9 mouse cellular contexts compared by ENCODE assay signal in genomic region chr15:78839744-78840143, GRCm38 (mm10). TPM values are rescaled to one million over a fixed set of nuclear protein-coding genes. Genes with fewer than 3 reads are reported as not detected.
DNase-seq lines count a peak whose midpoint lies in the region; ATAC-seq and TF ChIP-seq lines count a peak whose summit lies in the region.
"Had no signal": no experiment of that assay in that cellular context is flagged by ENCODE, and none has a peak within 500 bp of the region (broad histone marks: within the 10 kb centered on the region; RNA-seq: fewer than 3 reads in every experiment).

No protein-coding gene starts in this region.

- H3K4me2 ChIP-seq in hindbrain, embryonic 16.5 days (ENCODE audit: low read length), result no peak overlapping the region
- no peak overlapping the region; the same call in 1 of the 2 replicates for H3K4me2 ChIP-seq in forebrain, embryonic 15.5 days (replicated peaks)
- peak overlapping the region; percentile 1; the same call in 1 of the 2 replicates for H3K4me2 ChIP-seq in limb, embryonic 15.5 days

- TF ChIP-seq CTCF in thymus, adult 2 months (IDR thresholded peaks at IDR 0.05; ENCODE audit: borderline replicate concordance, control insufficient read depth, extremely low read depth, insufficient read depth, low read length, poor library complexity), result no peak

- H3K27ac ChIP-seq in hindbrain, embryonic 10.5 days, result peak overlapping the region; percentile 81
- no peak overlapping the region for H3K27ac ChIP-seq in hindbrain, embryonic 16.5 days (ENCODE audit: low read depth, low read length)
- H3K27ac ChIP-seq in forebrain, embryonic 15.5 days (replicated peaks), result peak overlapping the region; percentile 58
- peak overlapping the region; percentile 24; the same call in 1 of the 2 replicates for H3K27ac ChIP-seq in limb, embryonic 15.5 days
- no peak overlapping the region for H3K27ac ChIP-seq in thymus, adult 2 months (ENCODE audit: control insufficient read depth, insufficient read depth, low read length)

- WGBS in hindbrain, embryonic 10.5 days, result 0% methylated on average over 2 of the region's 2 CpGs
- WGBS in hindbrain, embryonic 16.5 days, result 10% methylated on average over 2 of the region's 2 CpGs
- 0% methylated on average over 2 of the region's 2 CpGs for WGBS in forebrain, embryonic 15.5 days
- WGBS in limb, embryonic 15.5 days, result 8% methylated on average over 2 of the region's 2 CpGs
- 87% methylated on average over 2 of the region's 2 CpGs for WGBS in thymus, adult 2 months

- TF ChIP-seq POLR2A in thymus, adult 2 months (IDR thresholded peaks at IDR 0.05; ENCODE audit: control insufficient read depth, extremely low read depth, insufficient read depth, low read length, poor library complexity), result no peak

- no peak for ATAC-seq in hindbrain, embryonic 16.5 days
- ATAC-seq in forebrain, embryonic 15.5 days (replicated peaks), result peak; percentile 66
- no peak for ATAC-seq in limb, embryonic 15.5 days (ENCODE audit: insufficient number of reproducible peaks, low FRiP score, low TSS enrichment, low read depth)
- ATAC-seq: CD4-positive, CD25-positive, alpha-beta regulatory T cell, adult 4 months had no signal

- peaks cover 81% of the 10 kb centered on the region for H3K4me1 ChIP-seq in hindbrain, embryonic 10.5 days (replicated peaks)
- H3K4me1 ChIP-seq in hindbrain, embryonic 16.5 days (ENCODE audit: control insufficient read depth, insufficient read depth, low read depth, low read length), result peaks cover 24% of the 10 kb centered on the region
- peaks cover 43% of the 10 kb centered on the region for H3K4me1 ChIP-seq in forebrain, embryonic 15.5 days
- H3K4me1 ChIP-seq in limb, embryonic 15.5 days, result peaks cover 73% of the 10 kb centered on the region
- H3K4me1 ChIP-seq in thymus, adult 2 months (replicated peaks; ENCODE audit: control insufficient read depth, insufficient read depth, low read length), result peaks cover 33% of the 10 kb centered on the region

- no peaks in the 10 kb centered on the region for H3K36me3 ChIP-seq in hindbrain, embryonic 10.5 days
- no peaks in the 10 kb centered on the region for H3K36me3 ChIP-seq in hindbrain, embryonic 16.5 days (ENCODE audit: control insufficient read depth, insufficient read depth, low read length)
- no peaks in the 10 kb centered on the region for H3K36me3 ChIP-seq in forebrain, embryonic 15.5 days
- H3K36me3 ChIP-seq in limb, embryonic 15.5 days, result no peaks in the 10 kb centered on the region
- no peaks in the 10 kb centered on the region for H3K36me3 ChIP-seq in thymus, adult 2 months (ENCODE audit: control insufficient read depth, insufficient read depth, low read length)

- peaks cover 4% of the 10 kb centered on the region; the same call in 1 of the 2 replicates for H3K9me3 ChIP-seq in hindbrain, embryonic 10.5 days
- H3K9me3 ChIP-seq in hindbrain, embryonic 16.5 days (ENCODE audit: control insufficient read depth, low read length), result no peaks in the 10 kb centered on the region
- no peaks in the 10 kb centered on the region for H3K9me3 ChIP-seq in forebrain, embryonic 15.5 days
- no peaks in the 10 kb centered on the region for H3K9me3 ChIP-seq in limb, embryonic 15.5 days

- no peak overlapping the region for H3K4me3 ChIP-seq in hindbrain, embryonic 10.5 days
- H3K4me3 ChIP-seq in hindbrain, embryonic 16.5 days (ENCODE audit: low read length), result no peak overlapping the region
- no peak overlapping the region for H3K4me3 ChIP-seq in forebrain, embryonic 15.5 days
- H3K4me3 ChIP-seq in limb, embryonic 15.5 days, result no peak overlapping the region
- no peak overlapping the region for H3K4me3 ChIP-seq in thymus, adult 2 months (ENCODE audit: control insufficient read depth, insufficient read depth, low read length)

- peaks cover 48% of the 10 kb centered on the region for H3K27me3 ChIP-seq in hindbrain, embryonic 10.5 days (ENCODE audit: insufficient read depth, poor library complexity, severe bottlenecking)
- peaks cover 20% of the 10 kb centered on the region for H3K27me3 ChIP-seq in hindbrain, embryonic 16.5 days (replicated peaks; ENCODE audit: control insufficient read depth, insufficient read depth, low read length)
- H3K27me3 ChIP-seq in forebrain, embryonic 15.5 days, result peaks cover 26% of the 10 kb centered on the region
- peaks cover 19% of the 10 kb centered on the region; the same call in 1 of the 2 replicates for H3K27me3 ChIP-seq in limb, embryonic 15.5 days
- H3K27me3 ChIP-seq in thymus, adult 2 months (ENCODE audit: control insufficient read depth, insufficient read depth, low read length), result peaks cover 13% of the 10 kb centered on the region

- no peak overlapping the region for H3K9ac ChIP-seq in hindbrain, embryonic 16.5 days (ENCODE audit: low read depth, low read length)
- H3K9ac ChIP-seq in forebrain, embryonic 15.5 days (replicated peaks), result no peak overlapping the region; the same call in 1 of the 2 replicates
- H3K9ac ChIP-seq in limb, embryonic 15.5 days, result no peak overlapping the region

- peak; percentile 48 for DNase-seq in hindbrain, embryonic 10.5 days (ENCODE audit: low spot score)
- DNase-seq in NIH3T3 (ENCODE audit: low read depth), result peak; percentile 47
- DNase-seq in thymus, adult 2 months, result no peak
- DNase-seq in urinary bladder, adult 18-20 months (ENCODE audit: low spot score in 2 of 2), result no peak
- DNase-seq in testis, postnatal 14 days (ENCODE audit: low spot score), result no peak

RNA-seq across cellular contexts. Expression of gene Cdc42ep1, which starts 2.7 kb away (rescaled TPM):
- 19.2 and 19.4 TPM in 2 replicates for polyA plus RNA-seq in hindbrain, embryonic 10.5 days (2016; fragmentation: Nextera tagmentation; extraction: Ambion mirVana)
- 15.9 and 17.5 TPM in 2 replicates for polyA plus RNA-seq in hindbrain, embryonic 16.5 days (2015; fragmentation: Nextera tagmentation; extraction: Ambion mirVana)
- 7.6 and 9.0 TPM in 2 replicates for polyA plus RNA-seq in forebrain, embryonic 15.5 days (2015; fragmentation: Nextera tagmentation; extraction: Ambion mirVana)
- 26.5 and 30.0 TPM in 2 replicates for polyA plus RNA-seq in limb, embryonic 15.5 days (2015; fragmentation: Nextera tagmentation; extraction: Ambion mirVana)
- polyA plus RNA-seq in thymus, adult 2 months (2012; rRNA removed), result 8.1 and 12.5 TPM in 2 replicates
- polyA plus RNA-seq: CD4-positive, CD25-positive, alpha-beta regulatory T cell, adult 4 months had no signal

RNA-seq across cellular contexts. Expression of gene Lgals2, which starts 15.6 kb away (rescaled TPM):
- polyA plus RNA-seq in hindbrain, embryonic 10.5 days (2016; fragmentation: Nextera tagmentation; extraction: Ambion mirVana), result not detected in 2 replicates
- not detected in 2 replicates for polyA plus RNA-seq in hindbrain, embryonic 16.5 days (2015; fragmentation: Nextera tagmentation; extraction: Ambion mirVana)
- not detected in 2 replicates for polyA plus RNA-seq in forebrain, embryonic 15.5 days (2015; fragmentation: Nextera tagmentation; extraction: Ambion mirVana)
- 0.65 and 0.73 TPM in 2 replicates for polyA plus RNA-seq in limb, embryonic 15.5 days (2015; fragmentation: Nextera tagmentation; extraction: Ambion mirVana)
- 2.9 and 4.8 TPM in 2 replicates for polyA plus RNA-seq in thymus, adult 2 months (2012; rRNA removed)
- polyA plus RNA-seq: CD4-positive, CD25-positive, alpha-beta regulatory T cell, adult 4 months had no signal

RNA-seq across cellular contexts. Expression of gene Card10, which starts 36.9 kb away (rescaled TPM):
- 4.3 and 4.5 TPM in 2 replicates for polyA plus RNA-seq in hindbrain, embryonic 10.5 days (2016; fragmentation: Nextera tagmentation; extraction: Ambion mirVana)
- 2.5 and 2.8 TPM in 2 replicates for polyA plus RNA-seq in hindbrain, embryonic 16.5 days (2015; fragmentation: Nextera tagmentation; extraction: Ambion mirVana)
- 1.3 and 1.7 TPM in 2 replicates for polyA plus RNA-seq in forebrain, embryonic 15.5 days (2015; fragmentation: Nextera tagmentation; extraction: Ambion mirVana)
- polyA plus RNA-seq in limb, embryonic 15.5 days (2015; fragmentation: Nextera tagmentation; extraction: Ambion mirVana), result 3.4 and 3.8 TPM in 2 replicates
- 12.6 and 13.0 TPM in 2 replicates for polyA plus RNA-seq in thymus, adult 2 months (2012; rRNA removed)
- polyA plus RNA-seq: CD4-positive, CD25-positive, alpha-beta regulatory T cell, adult 4 months had no signal

RNA-seq across cellular contexts. Expression of gene Gga1, which starts 37.2 kb away (rescaled TPM):
- 51.1 and 60.7 TPM in 2 replicates for polyA plus RNA-seq in hindbrain, embryonic 10.5 days (2016; fragmentation: Nextera tagmentation; extraction: Ambion mirVana)
- 46.1 and 51.8 TPM in 2 replicates for polyA plus RNA-seq in hindbrain, embryonic 16.5 days (2015; fragmentation: Nextera tagmentation; extraction: Ambion mirVana)
- polyA plus RNA-seq in forebrain, embryonic 15.5 days (2015; fragmentation: Nextera tagmentation; extraction: Ambion mirVana), result 60.3 and 62.0 TPM in 2 replicates
- 53.2 and 54.4 TPM in 2 replicates for polyA plus RNA-seq in limb, embryonic 15.5 days (2015; fragmentation: Nextera tagmentation; extraction: Ambion mirVana)
- 137 and 155 TPM in 2 replicates for polyA plus RNA-seq in thymus, adult 2 months (2012; rRNA removed)

RNA-seq across cellular contexts. Expression of gene Gm49510, which starts 59.7 kb away (rescaled TPM):
- polyA plus RNA-seq in hindbrain, embryonic 10.5 days (2016; fragmentation: Nextera tagmentation; extraction: Ambion mirVana), result 0.29 and 0.38 TPM in 2 replicates
- 0.11 TPM in 1 of 2 replicates, not detected in the other for polyA plus RNA-seq in hindbrain, embryonic 16.5 days (2015; fragmentation: Nextera tagmentation; extraction: Ambion mirVana)
- polyA plus RNA-seq in forebrain, embryonic 15.5 days (2015; fragmentation: Nextera tagmentation; extraction: Ambion mirVana), result not detected in 2 replicates
- polyA plus RNA-seq in limb, embryonic 15.5 days (2015; fragmentation: Nextera tagmentation; extraction: Ambion mirVana), result 0.50 and 0.65 TPM in 2 replicates
- polyA plus RNA-seq in thymus, adult 2 months (2012; rRNA removed), result 0.08 and 0.14 TPM in 2 replicates
- polyA plus RNA-seq: CD4-positive, CD25-positive, alpha-beta regulatory T cell, adult 4 months had no signal

Comparison
In these comparisons a context has a peak if more than half of its experiments do, and no peak if none do; other contexts are left out.
1. H3K27ac ChIP-seq: peak in hindbrain, embryonic 10.5 days (single experiment), forebrain, embryonic 15.5 days (single experiment) and limb, embryonic 15.5 days (single experiment); none in hindbrain, embryonic 16.5 days (single experiment) and thymus, adult 2 months (single experiment).
2. DNase-seq: peak in hindbrain, embryonic 10.5 days (single experiment) and NIH3T3 (single experiment); none in thymus, adult 2 months (single experiment), urinary bladder, adult 18-20 months (0 of 2) and testis, postnatal 14 days (single experiment).